ENCODE assay signal across 20 mouse cellular contexts in genomic region chr3:31042992-31043391, GRCm38 (mm10).
"Had no signal": no experiment of that assay in that cellular context is flagged by ENCODE, and none has a peak within 500 bp of the region (broad histone marks: within the 10 kb centered on the region; RNA-seq: fewer than 3 reads in every experiment).

No protein-coding gene starts in this region.

- H3K4me1 ChIP-seq: lung, embryonic 15.5 days; megakaryocyte, embryonic 14.5 days; midbrain, embryonic 13.5 days; midbrain, embryonic 15.5 days; neural tube, embryonic 13.5 days; neural tube, embryonic 15.5 days had no signal

- H3K27ac ChIP-seq: lung, embryonic 15.5 days; macrophage; midbrain, embryonic 13.5 days; midbrain, embryonic 15.5 days; neural tube, embryonic 13.5 days; neural tube, embryonic 15.5 days had no signal

- H3K4me2 ChIP-seq: lung, embryonic 15.5 days; midbrain, embryonic 11.5 days; midbrain, embryonic 13.5 days; midbrain, embryonic 15.5 days; neural tube, embryonic 13.5 days; neural tube, embryonic 15.5 days had no signal

- H3K9ac ChIP-seq: liver, postnatal 0 days; lung, embryonic 15.5 days; midbrain, embryonic 13.5 days; midbrain, embryonic 15.5 days; neural tube, embryonic 13.5 days; neural tube, embryonic 15.5 days had no signal

- H3K9me3 ChIP-seq: lung, embryonic 15.5 days; megakaryocyte, embryonic 14.5 days; midbrain, embryonic 13.5 days; midbrain, embryonic 15.5 days; neural tube, embryonic 13.5 days; neural tube, embryonic 15.5 days had no signal

- H3K27me3 ChIP-seq: lung, embryonic 15.5 days; megakaryocyte, embryonic 14.5 days; midbrain, embryonic 13.5 days; midbrain, embryonic 15.5 days; neural tube, embryonic 13.5 days; neural tube, embryonic 15.5 days had no signal

- DNase-seq: liver, postnatal 0 days; lung, adult 2 months; lung, postnatal 14 days; lung, postnatal 36 days; retina, postnatal 1 day; right cerebral cortex, adult 18-20 months; right cerebral cortex, postnatal 25 days; right cerebral cortex, postnatal 4 days; spleen, adult 18-20 months; thymus, adult 18-20 months; thymus, postnatal 25 days; thymus, postnatal 4 days had no signal

- H3K4me3 ChIP-seq: lung, embryonic 15.5 days; megakaryocyte, embryonic 14.5 days; midbrain, embryonic 13.5 days; midbrain, embryonic 15.5 days; neural tube, embryonic 13.5 days; neural tube, embryonic 15.5 days had no signal
